Mouse (Mus musculus) liver, adult 2 months (tissue): Measurements from ENCODE around the gene Nostrin. TPM values are rescaled to one million over a fixed set of nuclear protein-coding genes. Genes with fewer than 3 reads are reported as not detected.

Experiments used
- DNase-seq: peaks from one replicate; pipeline ENCODE4 v3.0.0-alpha.2; 2011; ENCODE audit warnings: low read depth, low spot score; ENCODE audit errors: extremely low read depth
- H3K27ac ChIP-seq: fragments of 200-500 bp; replicated peaks from 2 replicates; pipeline ENCODE4 v1.5.1; 2012; ENCODE audit warnings: low read depth, mild to moderate bottlenecking, control low read depth, inconsistent platforms, low read length; ENCODE audit not compliant: insufficient read depth
- H3K27me3 ChIP-seq: fragments of 200-500 bp; 2 replicates; pipeline ENCODE4 v1.6.1; 2012; ENCODE audit warnings: mild to moderate bottlenecking, moderate library complexity, low read length, inconsistent platforms; ENCODE audit not compliant: control insufficient read depth, insufficient read depth
- H3K36me3 ChIP-seq: fragments of 200-500 bp; 2 replicates; pipeline ENCODE4 v1.6.1; 2012; ENCODE audit warnings: low read length, inconsistent platforms; ENCODE audit not compliant: control insufficient read depth, insufficient read depth
- H3K4me1 ChIP-seq: fragments of 200-500 bp; 2 replicates; pipeline ENCODE4 v1.6.1; 2011; ENCODE audit warnings: low read length; ENCODE audit not compliant: control insufficient read depth, insufficient read depth
- H3K4me3 ChIP-seq: fragments of 200-500 bp; 2 replicates; pipeline ENCODE4 v1.5.1; 2011; ENCODE audit warnings: low read depth, mild to moderate bottlenecking, control low read depth, low read length, moderate library complexity; ENCODE audit not compliant: insufficient read depth
- H3K79me2 ChIP-seq: fragments of 200-500 bp; 2 replicates; pipeline ENCODE4 v1.6.1; 2012; ENCODE audit warnings: inconsistent platforms, mild to moderate bottlenecking, low read length, moderate library complexity; ENCODE audit not compliant: control insufficient read depth, insufficient read depth
- H3K9ac ChIP-seq: fragments of 200-500 bp; 2 replicates; pipeline ENCODE4 v1.6.1; 2012; ENCODE audit warnings: low read depth, mild to moderate bottlenecking, control low read depth, inconsistent platforms, low read length
- CTCF ChIP-seq: fragments of 200-500 bp; IDR thresholded peaks from 2 replicates; pipeline ENCODE4 v1.5.1; 2011; ENCODE audit warnings: low read depth, low read length, control low read depth
- POLR2A ChIP-seq: fragments of 200-500 bp; IDR thresholded peaks from 2 replicates; pipeline ENCODE4 v1.6.1; 2011; ENCODE audit warnings: low read length, control low read depth; ENCODE audit not compliant: insufficient read depth; ENCODE audit errors: extremely low read depth
- WGBS: fragments of 180-500 bp; shearing (Covaris S2); methylation state at CpG from one replicate; pipeline ENCODE4 v1.1.7; 2018; 5-methylcytosine and 5-hydroxymethylcytosine counted together
- polyA plus RNA-seq: library from polyadenylated mRNA; depleted of rRNA; stranded (reverse); fragments of >200 nt; gene quantifications from 2 replicates; pipeline ENCODE4 v1.2.3, GENCODE M21; 2012
- total RNA-seq: library from RNA; depleted of rRNA; stranded (reverse); fragments of >200 nt; gene quantifications from 2 replicates; pipeline ENCODE4 v1.2.3, GENCODE M21; 2014

Gene Nostrin
- total and polyA plus RNA-seq, 2 experiments = 3.2 to 38.1 TPM

GRCm38 (mm10) chr2:69098701-69099100, 36.9 kb upstream of the Nostrin start:
- H3K4me1 ChIP-seq = no peaks in the 10 kb centered on the region
- no peaks in the 10 kb centered on the region for H3K79me2 ChIP-seq
- H3K36me3 ChIP-seq = no peaks in the 10 kb centered on the region
- H3K4me3 ChIP-seq = no peak overlapping the region
- no peak for TF ChIP-seq CTCF
- no peak for TF ChIP-seq POLR2A
- no peak overlapping the region for H3K9ac ChIP-seq
- DNase-seq = no peak
- no peak overlapping the region for H3K27ac ChIP-seq
- no peaks in the 10 kb centered on the region for H3K27me3 ChIP-seq
- 92% methylated on average over 3 of the region's 3 CpGs for WGBS

GRCm38 (mm10) chr2:69099147-69099546, 36.5 kb upstream of the Nostrin start:
- WGBS = 97% methylated on average over 7 of the region's 7 CpGs
- H3K36me3 ChIP-seq = no peaks in the 10 kb centered on the region

DNA sequence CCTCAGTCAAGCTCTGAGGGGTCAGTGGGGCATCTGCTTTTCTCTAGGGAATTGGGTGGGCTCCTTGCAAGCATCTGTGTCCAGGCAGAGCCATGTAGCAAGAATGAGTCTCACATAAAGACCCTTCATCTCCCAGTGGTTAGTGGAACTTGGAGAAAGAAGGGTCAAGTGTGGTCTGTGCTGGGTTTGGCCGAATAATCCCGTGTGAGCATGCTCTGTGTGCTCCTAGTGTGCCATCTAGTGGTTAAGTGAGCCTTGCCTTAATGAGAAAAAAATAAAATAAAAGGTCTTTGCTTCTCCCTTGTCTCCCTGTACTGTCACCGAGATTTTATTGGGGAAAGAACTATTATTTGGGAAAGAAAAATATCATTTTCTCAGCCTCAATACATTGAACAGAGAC, 34.9 kb upstream of the Nostrin start:
- Histone ChIP-seq H3K9ac (no peak overlapping the region), H3K36me3 (no peaks in the 10 kb centered on the region; the same call in 1 of the 2 replicates), H3K27ac (no peak overlapping the region), H3K79me2 (no peaks in the 10 kb centered on the region), H3K4me3 (no peak overlapping the region), H3K4me1 (no peaks in the 10 kb centered on the region), H3K27me3 (no peaks in the 10 kb centered on the region)
- TF ChIP-seq POLR2A (no peak), CTCF (peak; percentile 66)
- WGBS = 16% methylated on average over 3 of the region's 3 CpGs
- peak; percentile 45 for DNase-seq

More at GRCm38 (mm10) chr2:69099147-69099546, 36.5 kb upstream of the Nostrin start:
- no peak for DNase-seq
- Histone ChIP-seq H3K4me3 (no peak overlapping the region), H3K4me1 (no peaks in the 10 kb centered on the region), H3K79me2 (no peaks in the 10 kb centered on the region), H3K9ac (no peak overlapping the region), H3K27ac (no peak overlapping the region), H3K27me3 (no peaks in the 10 kb centered on the region)
- no peak for TF ChIP-seq POLR2A
- TF ChIP-seq CTCF = no peak

- Histone ChIP-seq H3K36me3 (no peaks in the 10 kb centered on the region; the same call in 1 of the 2 replicates), H3K27me3 (no peaks in the 10 kb centered on the region), H3K9ac (no peak overlapping the region), H3K27ac (no peak overlapping the region), H3K4me1 (no peaks in the 10 kb centered on the region), H3K79me2 (no peaks in the 10 kb centered on the region), H3K4me3 (no peak overlapping the region)
- 96% methylated on average over 3 of the region's 3 CpGs for WGBS
- TF ChIP-seq POLR2A (no peak), CTCF (no peak)
- no peak for DNase-seq
These were observed 32.1 kb upstream of the Nostrin start for GRCm38 (mm10) chr2:69103526-69103925.

DNA sequence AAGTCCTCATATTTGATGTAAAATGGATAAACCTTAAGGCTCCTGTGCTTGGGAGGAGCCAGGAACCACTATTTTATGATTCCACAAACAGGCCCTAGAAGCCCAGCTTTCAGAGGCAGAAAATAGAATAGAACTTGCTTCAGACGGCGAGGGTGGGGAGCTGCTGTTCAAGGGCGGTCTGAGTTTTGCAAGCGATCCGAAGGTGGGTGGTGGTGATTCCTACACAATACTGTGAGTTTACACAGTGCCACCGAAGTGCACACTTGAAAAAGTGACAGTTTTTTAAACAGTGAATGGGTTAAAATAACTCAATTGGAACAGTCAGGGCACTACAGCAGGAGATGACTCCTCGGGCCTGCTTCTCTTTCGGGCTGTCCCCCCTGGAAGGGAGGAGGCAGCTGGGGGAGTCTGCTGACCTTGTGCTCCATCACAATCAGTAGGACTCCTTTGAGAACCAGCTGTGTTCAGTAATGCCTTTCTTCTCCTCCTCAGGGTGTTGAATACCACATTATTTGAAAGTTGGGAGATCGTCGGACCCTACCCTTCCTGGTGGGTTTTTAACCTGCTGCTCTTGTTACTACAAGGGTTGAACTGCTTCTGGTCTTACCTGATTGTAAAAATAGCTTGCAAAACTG, 31.0 kb upstream of the Nostrin start:
- WGBS = 84% methylated on average over 10 of the region's 10 CpGs
- Histone ChIP-seq H3K9ac (no peak overlapping the region), H3K27ac (no peak overlapping the region), H3K79me2 (no peaks in the 10 kb centered on the region), H3K36me3 (no peaks in the 10 kb centered on the region; the same call in 1 of the 2 replicates), H3K4me3 (no peak overlapping the region), H3K4me1 (no peaks in the 10 kb centered on the region), H3K27me3 (no peaks in the 10 kb centered on the region)
- no peak for TF ChIP-seq POLR2A
- no peak for DNase-seq

DNA sequence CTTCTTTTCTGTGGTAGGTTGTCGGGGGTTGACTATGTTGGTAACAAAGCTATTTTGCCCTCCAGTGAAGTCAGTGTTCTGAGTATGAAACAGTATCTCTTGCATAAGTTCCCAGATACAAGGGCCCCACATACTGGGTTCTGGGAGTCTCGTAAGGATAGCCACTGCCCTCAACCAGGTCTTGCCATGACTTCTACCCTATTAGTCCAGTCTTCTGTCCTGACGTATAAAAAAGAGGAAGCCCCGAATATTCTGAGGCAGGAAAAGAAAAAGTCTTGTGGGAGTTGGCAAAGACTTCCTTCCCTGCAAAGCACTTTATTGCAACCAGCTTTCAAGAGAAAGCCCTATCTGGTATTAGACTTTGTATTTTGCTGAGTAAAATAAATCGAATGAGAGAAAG, 26.4 kb upstream of the Nostrin start:
- Histone ChIP-seq H3K4me3 (no peak overlapping the region), H3K27me3 (no peaks in the 10 kb centered on the region), H3K36me3 (peaks cover 3% of the 10 kb centered on the region; the same call in 1 of the 2 replicates), H3K27ac (no peak overlapping the region), H3K4me1 (no peaks in the 10 kb centered on the region), H3K9ac (no peak overlapping the region), H3K79me2 (no peaks in the 10 kb centered on the region)
- TF ChIP-seq POLR2A = no peak
- no peak for TF ChIP-seq CTCF
- WGBS = 76% methylated on average over 5 of the region's 5 CpGs
- DNase-seq = no peak
